Mouse (Mus musculus) lung, embryonic 14.5 days (tissue): ENCODE data around the gene 4933428G20Rik. TPM values are rescaled to one million over a fixed set of nuclear protein-coding genes. Genes with fewer than 3 reads are reported as not detected.

Experiments used
- ATAC-seq: fragments of 200-750 bp; cut with Nextera tagmentation; 2 replicates; pipeline ENCODE4 v1.8.0; 2017; ENCODE audit warnings: mild to moderate bottlenecking, moderate TSS enrichment, moderate library complexity; ENCODE audit not compliant: insufficient read depth
- DNase-seq: peaks from one replicate; pipeline ENCODE4 v3.0.0-alpha.2; 2015
- H3K27ac ChIP-seq: fragments of 300-500 bp; sonication (generic); 2 replicates; pipeline ENCODE4 v1.5.1; 2014; ENCODE audit warnings: low read depth, mild to moderate bottlenecking, moderate library complexity
- H3K27me3 ChIP-seq: fragments of 300-500 bp; sonication (generic); 2 replicates; pipeline ENCODE4 v1.6.1; 2014; ENCODE audit warnings: low read length, control low read depth; ENCODE audit not compliant: insufficient read depth
- H3K36me3 ChIP-seq: fragments of 300-500 bp; sonication (generic); 2 replicates; pipeline ENCODE4 v1.6.1; 2014; ENCODE audit warnings: control low read depth; ENCODE audit not compliant: insufficient read depth
- H3K4me1 ChIP-seq: fragments of 300-500 bp; sonication (generic); 2 replicates; pipeline ENCODE4 v1.6.1; 2014; ENCODE audit warnings: antibody characterized with exemption, control low read depth; ENCODE audit not compliant: insufficient read depth
- H3K4me2 ChIP-seq: fragments of 300-500 bp; sonication (generic); 2 replicates; pipeline ENCODE4 v1.6.1; 2014; ENCODE audit warnings: mild to moderate bottlenecking
- H3K4me3 ChIP-seq: fragments of 300-500 bp; sonication (generic); 2 replicates; pipeline ENCODE4 v1.5.1; 2014; ENCODE audit warnings: low read depth, low read length
- H3K9ac ChIP-seq: fragments of 300-500 bp; sonication (generic); 2 replicates; pipeline ENCODE4 v1.6.1; 2014
- H3K9me3 ChIP-seq: fragments of 300-500 bp; sonication (generic); 2 replicates; pipeline ENCODE4 v1.6.1; 2016; ENCODE audit warnings: low read depth, low read length, control low read depth
- CTCF ChIP-seq: IDR thresholded peaks from 2 replicates; pipeline ENCODE4 v1.5.1; 2016; ENCODE audit warnings: antibody characterized with exemption, low read depth
- WGBS: fragments of 180-500 bp; shearing (Covaris S2); extraction: QIAGEN DNeasy Blood & Tissue Kit; methylation state at CpG from one replicate; pipeline ENCODE4 v1.1.7; 2014; 5-methylcytosine and 5-hydroxymethylcytosine counted together
- polyA plus RNA-seq: library from polyadenylated mRNA; unstranded; fragments of >200 nt; fragmentation: Nextera tagmentation; extraction: Ambion mirVana; gene quantifications from 2 replicates; pipeline ENCODE4 v1.2.1, GENCODE M21; 2014

4933428G20Rik gene
- polyA plus RNA-seq, 1 experiment from 2014 or later, result 0.13 TPM

- H3K27ac ChIP-seq, result no peak overlapping the region
- peak; percentile 89 for DNase-seq
- TF ChIP-seq CTCF, result peak; percentile 97
- peak; percentile 77 for ATAC-seq
- H3K9ac ChIP-seq, result no peak overlapping the region
- no peak overlapping the region for H3K4me2 ChIP-seq
- H3K36me3 ChIP-seq, result peaks cover 75% of the 10 kb centered on the region
- no peaks in the 10 kb centered on the region for H3K4me1 ChIP-seq
- no peaks in the 10 kb centered on the region for H3K27me3 ChIP-seq
- H3K4me3 ChIP-seq, result no peak overlapping the region
- no peaks in the 10 kb centered on the region for H3K9me3 ChIP-seq
- WGBS, result 37% methylated on average over 16 of the region's 16 CpGs
Measured at GRCm38 (mm10) chr11:97489589-97490324, 10.4 kb downstream of the 4933428G20Rik start.

GRCm38 (mm10) chr11:97487656-97488055 lies 12.5 kb downstream of the 4933428G20Rik start:
- 48% methylated on average over 3 of the region's 3 CpGs for WGBS
- no peak overlapping the region for H3K9ac ChIP-seq
- H3K27ac ChIP-seq, result no peak overlapping the region
- ATAC-seq (no peak), DNase-seq (no peak)
- peaks cover 71% of the 10 kb centered on the region for H3K36me3 ChIP-seq
- no peaks in the 10 kb centered on the region for H3K27me3 ChIP-seq
- no peak for TF ChIP-seq CTCF
- H3K4me3 ChIP-seq, result no peak overlapping the region
- H3K4me1 ChIP-seq, result no peaks in the 10 kb centered on the region
- H3K9me3 ChIP-seq, result no peaks in the 10 kb centered on the region
- no peak overlapping the region for H3K4me2 ChIP-seq

GRCm38 (mm10) chr11:97485661-97486060 lies 14.5 kb downstream of the 4933428G20Rik start:
- ATAC-seq (no peak), DNase-seq (no peak)
- no peaks in the 10 kb centered on the region for H3K9me3 ChIP-seq
- TF ChIP-seq CTCF, result no peak
- H3K9ac ChIP-seq, result no peak overlapping the region
- WGBS, result 79% methylated on average over 8 of the region's 8 CpGs
- no peak overlapping the region for H3K4me3 ChIP-seq
- H3K36me3 ChIP-seq, result peaks cover 74% of the 10 kb centered on the region
- no peak overlapping the region for H3K4me2 ChIP-seq
- H3K4me1 ChIP-seq, result no peaks in the 10 kb centered on the region
- no peaks in the 10 kb centered on the region for H3K27me3 ChIP-seq
- H3K27ac ChIP-seq, result no peak overlapping the region

GRCm38 (mm10) chr11:97479824-97480223 lies 20.3 kb downstream of the 4933428G20Rik start:
- H3K27me3 ChIP-seq, result no peaks in the 10 kb centered on the region
- ATAC-seq, result no peak
- no peak overlapping the region for H3K4me2 ChIP-seq
- no peaks in the 10 kb centered on the region for H3K4me1 ChIP-seq
- no peaks in the 10 kb centered on the region for H3K9me3 ChIP-seq
- H3K36me3 ChIP-seq, result peaks cover 90% of the 10 kb centered on the region
- no peak overlapping the region for H3K9ac ChIP-seq
- H3K27ac ChIP-seq, result no peak overlapping the region
- DNase-seq, result no peak
- 77% methylated on average over 8 of the region's 8 CpGs for WGBS
- no peak overlapping the region for H3K4me3 ChIP-seq
- no peak for TF ChIP-seq CTCF

- H3K27me3 ChIP-seq, result no peaks in the 10 kb centered on the region
- no peaks in the 10 kb centered on the region for H3K4me1 ChIP-seq
- peaks cover 88% of the 10 kb centered on the region for H3K36me3 ChIP-seq
- DNase-seq, result no peak
- no peaks in the 10 kb centered on the region for H3K9me3 ChIP-seq
- no peak for TF ChIP-seq CTCF
- no peak overlapping the region for H3K4me3 ChIP-seq
- no peak for ATAC-seq
- no peak overlapping the region for H3K27ac ChIP-seq
- no peak overlapping the region for H3K9ac ChIP-seq
- H3K4me2 ChIP-seq, result no peak overlapping the region
- 87% methylated on average over 10 of the region's 10 CpGs for WGBS
Measured at GRCm38 (mm10) chr11:97479085-97479484, 21.1 kb downstream of the 4933428G20Rik start.

- no peak overlapping the region for H3K4me2 ChIP-seq
- DNase-seq (no peak), ATAC-seq (no peak)
- no peaks in the 10 kb centered on the region for H3K4me1 ChIP-seq
- H3K27me3 ChIP-seq, result no peaks in the 10 kb centered on the region
- no peak for TF ChIP-seq CTCF
- H3K9ac ChIP-seq, result no peak overlapping the region
- no peak overlapping the region for H3K27ac ChIP-seq
- 87% methylated on average over 6 of the region's 6 CpGs for WGBS
- no peaks in the 10 kb centered on the region for H3K9me3 ChIP-seq
- H3K4me3 ChIP-seq, result no peak overlapping the region
- peaks cover 93% of the 10 kb centered on the region for H3K36me3 ChIP-seq
Measured at GRCm38 (mm10) chr11:97478345-97478744, 21.8 kb downstream of the 4933428G20Rik start.

- H3K27me3 ChIP-seq, result no peaks in the 10 kb centered on the region
- no peak for ATAC-seq
- no peak overlapping the region for H3K4me2 ChIP-seq
- H3K9me3 ChIP-seq, result no peaks in the 10 kb centered on the region
- no peaks in the 10 kb centered on the region for H3K4me1 ChIP-seq
- H3K4me3 ChIP-seq, result no peak overlapping the region
- DNase-seq, result no peak
- TF ChIP-seq CTCF, result no peak
- H3K27ac ChIP-seq, result no peak overlapping the region
- H3K9ac ChIP-seq, result no peak overlapping the region
- 54% methylated on average over 7 of the region's 7 CpGs for WGBS
- H3K36me3 ChIP-seq, result peaks cover 94% of the 10 kb centered on the region
Measured at GRCm38 (mm10) chr11:97477431-97477830, 22.7 kb downstream of the 4933428G20Rik start.
